Mouse (Mus musculus) myocyte (in vitro differentiated cells): Measurements from ENCODE around the gene Bex6. TPM values are rescaled to one million over a fixed set of nuclear protein-coding genes. Genes with fewer than 3 reads are reported as not detected.

Experiments used
- H3K27me3 ChIP-seq: one replicate; pipeline ENCODE4 v1.6.1; 2011; ENCODE audit not compliant: control insufficient read depth, insufficient read depth, insufficient read length
- H3K36me3 ChIP-seq: one replicate; pipeline ENCODE4 v1.6.1; 2011; ENCODE audit not compliant: control insufficient read depth, insufficient read depth
- H3K4me2 ChIP-seq: one replicate; pipeline ENCODE4 v1.6.1; 2011; ENCODE audit warnings: low read depth, control low read depth
- H3K4me3 ChIP-seq: one replicate; pipeline ENCODE4 v1.5.1; 2011; ENCODE audit warnings: mild to moderate bottlenecking, control low read depth, moderate library complexity
- H3K79me2 ChIP-seq: one replicate; pipeline ENCODE4 v1.6.1; 2011; ENCODE audit not compliant: control insufficient read depth, insufficient read depth
- H3ac ChIP-seq: one replicate; pipeline ENCODE4 v1.6.1; 2011; ENCODE audit not compliant: control insufficient read depth, insufficient read length
- CEBPB ChIP-seq: IDR thresholded peaks from 2 replicates; pipeline ENCODE4 v1.6.1; 2011; ENCODE audit warnings: mild to moderate bottlenecking, moderate library complexity; ENCODE audit not compliant: poor library complexity, insufficient read depth, severe bottlenecking
- E2F4 ChIP-seq: IDR thresholded peaks from one replicate; pipeline ENCODE4 v1.6.1; 2011; ENCODE audit warnings: mild to moderate bottlenecking, control low read depth, moderate library complexity; ENCODE audit not compliant: insufficient read depth
- MAX ChIP-seq: IDR thresholded peaks from one replicate; pipeline ENCODE4 v1.6.1; 2011; ENCODE audit warnings: low read depth, mild to moderate bottlenecking, control low read depth
- MYOD1 ChIP-seq, 3 experiments: IDR thresholded peaks; one replicate each; pipeline ENCODE4 v1.6.1; 2011; ENCODE audit warnings: control low read depth in 2 of 3, low read depth in 2 of 3, mild to moderate bottlenecking in 2 of 3, moderate library complexity in 1 of 3; ENCODE audit not compliant: insufficient read length in 2 of 3, control insufficient read depth in 1 of 3
- MYOG ChIP-seq, 3 experiments: IDR thresholded peaks; one replicate each; pipeline ENCODE4 v1.6.1; 2011; ENCODE audit warnings: control low read depth in 2 of 3, low read depth in 2 of 3, mild to moderate bottlenecking in 2 of 3; ENCODE audit not compliant: insufficient read length in 2 of 3, control insufficient read depth in 1 of 3, insufficient read depth in 1 of 3
- POLR2A ChIP-seq: IDR thresholded peaks from one replicate; pipeline ENCODE4 v1.6.1; 2011; ENCODE audit warnings: low read depth, mild to moderate bottlenecking, control low read depth, moderate library complexity; ENCODE audit not compliant: insufficient read length
- POLR2AphosphoS2 ChIP-seq: IDR thresholded peaks from one replicate; pipeline ENCODE4 v1.6.1; 2011; ENCODE audit warnings: low read depth, control low read depth; ENCODE audit not compliant: insufficient read length
- REST ChIP-seq: IDR thresholded peaks from one replicate; pipeline ENCODE4 v1.6.1; 2011; ENCODE audit warnings: mild to moderate bottlenecking, control low read depth, moderate library complexity; ENCODE audit not compliant: insufficient read depth, insufficient read length
- SRF ChIP-seq: IDR thresholded peaks from one replicate; pipeline ENCODE4 v1.6.1; 2011; ENCODE audit warnings: low read depth; ENCODE audit not compliant: control insufficient read depth, insufficient read length
- TCF12 ChIP-seq: IDR thresholded peaks from one replicate; pipeline ENCODE4 v1.6.1; 2011; ENCODE audit warnings: mild to moderate bottlenecking, control low read depth; ENCODE audit not compliant: poor library complexity, insufficient read depth, severe bottlenecking
- TCF3 ChIP-seq: IDR thresholded peaks from one replicate; pipeline ENCODE4 v1.6.1; 2011; ENCODE audit warnings: low read depth, control low read depth; ENCODE audit not compliant: insufficient read length
- USF1 ChIP-seq: IDR thresholded peaks from one replicate; pipeline ENCODE4 v1.6.1; 2011; ENCODE audit warnings: low read depth, mild to moderate bottlenecking, control low read depth, moderate library complexity
- polyA plus RNA-seq: library from polyadenylated mRNA; unstranded; fragments of >200 nt; fragmentation: generic; extraction: Trizol; gene quantifications from one replicate; pipeline ENCODE4 v1.2.1, GENCODE M21; 2012; ENCODE audit warnings: missing spikeins

The Bex6 gene
- polyA plus RNA-seq, 1 experiment, result not detected

- Histone ChIP-seq H3K36me3 (no peaks in the 10 kb centered on the region), H3K4me2 (no peak overlapping the region), H3K4me3 (no peak overlapping the region), H3K27me3 (peaks cover 27% of the 10 kb centered on the region), H3K79me2 (no peaks in the 10 kb centered on the region), H3ac (no peak overlapping the region)
- no peak for TF ChIP-seq POLR2AphosphoS2
- no peak for TF ChIP-seq CEBPB
- TF ChIP-seq MYOG (IDR thresholded peaks at IDR 0.05; ENCODE audit: control insufficient read depth in 1 of 3, insufficient read depth in 1 of 3, insufficient read length in 2 of 3, low read depth in 2 of 3), result no peak
- TF ChIP-seq TCF3, result no peak
- TF ChIP-seq E2F4, result no peak
- TF ChIP-seq MAX, result no peak
- TF ChIP-seq POLR2A, result no peak
- no peak for TF ChIP-seq REST
- no peak for TF ChIP-seq MYOD1 (IDR thresholded peaks at IDR 0.05; ENCODE audit: control insufficient read depth in 1 of 3, insufficient read length in 2 of 3, low read depth in 2 of 3)
- TF ChIP-seq TCF12, result no peak
- TF ChIP-seq USF1, result no peak
- TF ChIP-seq SRF, result no peak
Measured at GRCm38 (mm10) chr16:32163891-32164290, 15.7 kb upstream of the Bex6 start.

- H3K4me3 ChIP-seq, result no peak overlapping the region
- TF ChIP-seq TCF12 (no peak), REST (no peak), USF1 (no peak)
Measured at GRCm38 (mm10) chr16:32164396-32165027, 15.1 kb upstream of the Bex6 start.

GRCm38 (mm10) chr16:32165281-32165821, 14.3 kb upstream of the Bex6 start, which contains the start of gene Nrros:
Gene Nrros, minus strand, starts transcription at chr16:32165594.
- peaks cover 27% of the 10 kb centered on the region for H3K27me3 ChIP-seq
- no peak within 1 kb of the TSS for H3K4me2 ChIP-seq
- H3K36me3 ChIP-seq, result no peaks in the 10 kb centered on the region
- no peak within 1 kb of the TSS for H3ac ChIP-seq
- no peaks in the 10 kb centered on the region for H3K79me2 ChIP-seq
- no peak for TF ChIP-seq E2F4
- no peak for TF ChIP-seq USF1
- no peak for TF ChIP-seq TCF12
- TF ChIP-seq MYOD1 (IDR thresholded peaks at IDR 0.05; ENCODE audit: control insufficient read depth in 1 of 3, insufficient read length in 2 of 3, low read depth in 2 of 3), result no peak
- TF ChIP-seq POLR2A, result no peak
- TF ChIP-seq MYOG (IDR thresholded peaks at IDR 0.05; ENCODE audit: control insufficient read depth in 1 of 3, insufficient read depth in 1 of 3, insufficient read length in 2 of 3, low read depth in 2 of 3), result no peak
- no peak for TF ChIP-seq TCF3
- no peak for TF ChIP-seq MAX
- TF ChIP-seq SRF, result no peak
- no peak for TF ChIP-seq REST
- no peak for TF ChIP-seq CEBPB
- TF ChIP-seq POLR2AphosphoS2, result no peak
- no peak within 1 kb of the TSS for H3K4me3 ChIP-seq

More at GRCm38 (mm10) chr16:32164396-32165027, 15.1 kb upstream of the Bex6 start:
- Histone ChIP-seq H3K36me3 (no peaks in the 10 kb centered on the region), H3K4me2 (no peak overlapping the region), H3K27me3 (peaks cover 27% of the 10 kb centered on the region), H3K79me2 (no peaks in the 10 kb centered on the region), H3ac (no peak overlapping the region)

- Histone ChIP-seq H3ac (no peak overlapping the region), H3K36me3 (no peaks in the 10 kb centered on the region), H3K4me3 (no peak overlapping the region), H3K4me2 (no peak overlapping the region), H3K79me2 (no peaks in the 10 kb centered on the region), H3K27me3 (peaks cover 28% of the 10 kb centered on the region)
- no peak for TF ChIP-seq TCF12
- no peak for TF ChIP-seq REST
- no peak for TF ChIP-seq MYOD1 (IDR thresholded peaks at IDR 0.05; ENCODE audit: control insufficient read depth in 1 of 3, insufficient read length in 2 of 3, low read depth in 2 of 3)
- no peak for TF ChIP-seq POLR2AphosphoS2
- no peak for TF ChIP-seq E2F4
- no peak for TF ChIP-seq CEBPB
- no peak for TF ChIP-seq MYOG (IDR thresholded peaks at IDR 0.05; ENCODE audit: control insufficient read depth in 1 of 3, insufficient read depth in 1 of 3, insufficient read length in 2 of 3, low read depth in 2 of 3)
- TF ChIP-seq SRF, result no peak
- no peak for TF ChIP-seq USF1
- TF ChIP-seq POLR2A, result no peak
- TF ChIP-seq TCF3, result no peak
- TF ChIP-seq MAX, result no peak
Measured at GRCm38 (mm10) chr16:32167819-32168545, 11.6 kb upstream of the Bex6 start.

- Histone ChIP-seq H3ac (no peak overlapping the region), H3K4me3 (no peak overlapping the region), H3K27me3 (peaks cover 5% of the 10 kb centered on the region), H3K36me3 (no peaks in the 10 kb centered on the region), H3K4me2 (no peak overlapping the region), H3K79me2 (no peaks in the 10 kb centered on the region)
- TF ChIP-seq TCF12, result no peak
- TF ChIP-seq CEBPB, result no peak
- no peak for TF ChIP-seq USF1
- no peak for TF ChIP-seq POLR2A
- no peak for TF ChIP-seq MYOG (IDR thresholded peaks at IDR 0.05; ENCODE audit: control insufficient read depth in 1 of 3, insufficient read depth in 1 of 3, insufficient read length in 2 of 3, low read depth in 2 of 3)
- no peak for TF ChIP-seq MYOD1 (IDR thresholded peaks at IDR 0.05; ENCODE audit: control insufficient read depth in 1 of 3, insufficient read length in 2 of 3, low read depth in 2 of 3)
- no peak for TF ChIP-seq REST
- no peak for TF ChIP-seq E2F4
- TF ChIP-seq MAX, result no peak
- no peak for TF ChIP-seq SRF
- TF ChIP-seq POLR2AphosphoS2, result no peak
Measured at GRCm38 (mm10) chr16:32171031-32171731, 8.4 kb upstream of the Bex6 start.
